Mouse (Mus musculus) brain, embryonic 14.5 days (tissue): ENCODE measurements around the gene Krt36.

Experiments
- CTCF ChIP-seq: fragments of 200-500 bp; IDR thresholded peaks from 2 replicates; pipeline ENCODE4 v1.5.1; 2012; ENCODE audit warnings: inconsistent platforms, mild to moderate bottlenecking, moderate library complexity, borderline replicate concordance; ENCODE audit not compliant: insufficient read depth, insufficient read length; ENCODE audit errors: extremely low read depth
- POLR2A ChIP-seq: fragments of 200-500 bp; IDR thresholded peaks from 2 replicates; pipeline ENCODE4 v1.6.1; 2012; ENCODE audit warnings: mild to moderate bottlenecking, inconsistent platforms, borderline replicate concordance; ENCODE audit not compliant: poor library complexity, insufficient read depth, insufficient read length, severe bottlenecking; ENCODE audit errors: extremely low read depth

- TF ChIP-seq CTCF (no peak), POLR2A (no peak)
These were observed 40.6 kb upstream of the Krt36 start for GRCm38 (mm10) chr11:100145858-100146560.
